Mouse (Mus musculus): ENCODE results near the gene Uaca. TPM values are rescaled to one million over a fixed set of nuclear protein-coding genes. Genes with fewer than 3 reads are reported as not detected.

The Uaca gene
- total RNA-seq, 1 experiment from 2014 or later = not detected

GRCm38 (mm10) chr9:60826759-60827158, 32.4 kb downstream of the Uaca start:
- ATAC-seq (replicated peaks; ENCODE audit: insufficient number of reproducible peaks, low FRiP score, low TSS enrichment, poor library complexity, severe bottlenecking) = no peak

- no peak for ATAC-seq (replicated peaks; ENCODE audit: insufficient number of reproducible peaks, low FRiP score, low TSS enrichment, poor library complexity, severe bottlenecking)
Observed at GRCm38 (mm10) chr9:60828196-60828595, 33.9 kb downstream of the Uaca start.

GRCm38 (mm10) chr9:60829610-60830009, 35.3 kb downstream of the Uaca start:
- no peak for ATAC-seq (replicated peaks; ENCODE audit: insufficient number of reproducible peaks, low FRiP score, low TSS enrichment, poor library complexity, severe bottlenecking)

GRCm38 (mm10) chr9:60830079-60830478, 35.7 kb downstream of the Uaca start:
- ATAC-seq (replicated peaks; ENCODE audit: insufficient number of reproducible peaks, low FRiP score, low TSS enrichment, poor library complexity, severe bottlenecking) = no peak

- ATAC-seq (replicated peaks; ENCODE audit: insufficient number of reproducible peaks, low FRiP score, low TSS enrichment, poor library complexity, severe bottlenecking) = no peak
Observed at GRCm38 (mm10) chr9:60832233-60832632, 37.9 kb downstream of the Uaca start.

GRCm38 (mm10) chr9:60836151-60836550, 41.8 kb downstream of the Uaca start:
- ATAC-seq (replicated peaks; ENCODE audit: insufficient number of reproducible peaks, low FRiP score, low TSS enrichment, poor library complexity, severe bottlenecking) = no peak

GRCm38 (mm10) chr9:60837078-60837448, 42.7 kb downstream of the Uaca start:
- ATAC-seq (replicated peaks; ENCODE audit: insufficient number of reproducible peaks, low FRiP score, low TSS enrichment, poor library complexity, severe bottlenecking) = no peak

- ATAC-seq (replicated peaks; ENCODE audit: insufficient number of reproducible peaks, low FRiP score, low TSS enrichment, poor library complexity, severe bottlenecking) = no peak
Observed at GRCm38 (mm10) chr9:60837449-60838141, 43.3 kb downstream of the Uaca start.

GRCm38 (mm10) chr9:60838331-60838872, 44.1 kb downstream of the Uaca start:
- ATAC-seq (replicated peaks; ENCODE audit: insufficient number of reproducible peaks, low FRiP score, low TSS enrichment, poor library complexity, severe bottlenecking) = no peak

GRCm38 (mm10) chr9:60841393-60841792, 47.1 kb downstream of the Uaca start:
- ATAC-seq (replicated peaks; ENCODE audit: insufficient number of reproducible peaks, low FRiP score, low TSS enrichment, poor library complexity, severe bottlenecking) = no peak

GRCm38 (mm10) chr9:60843415-60844076, 49.2 kb downstream of the Uaca start:
- ATAC-seq (replicated peaks; ENCODE audit: insufficient number of reproducible peaks, low FRiP score, low TSS enrichment, poor library complexity, severe bottlenecking) = no peak

- ATAC-seq (replicated peaks; ENCODE audit: insufficient number of reproducible peaks, low FRiP score, low TSS enrichment, poor library complexity, severe bottlenecking) = no peak
Observed at GRCm38 (mm10) chr9:60848730-60849129, 54.4 kb downstream of the Uaca start.

- ATAC-seq (replicated peaks; ENCODE audit: insufficient number of reproducible peaks, low FRiP score, low TSS enrichment, poor library complexity, severe bottlenecking) = no peak
Observed at GRCm38 (mm10) chr9:60849986-60850385, 55.6 kb downstream of the Uaca start.

GRCm38 (mm10) chr9:60854196-60854595, 59.9 kb downstream of the Uaca start:
- no peak for ATAC-seq (replicated peaks; ENCODE audit: insufficient number of reproducible peaks, low FRiP score, low TSS enrichment, poor library complexity, severe bottlenecking)

- no peak for ATAC-seq (replicated peaks; ENCODE audit: insufficient number of reproducible peaks, low FRiP score, low TSS enrichment, poor library complexity, severe bottlenecking)
Observed at GRCm38 (mm10) chr9:60857833-60858232, 63.5 kb downstream of the Uaca start.

GRCm38 (mm10) chr9:60858306-60858960, 64.1 kb downstream of the Uaca start:
- ATAC-seq (replicated peaks; ENCODE audit: insufficient number of reproducible peaks, low FRiP score, low TSS enrichment, poor library complexity, severe bottlenecking) = peak; percentile 71; the same call in 1 of the 2 replicates

GRCm38 (mm10) chr9:60859031-60859430, 64.7 kb downstream of the Uaca start:
- ATAC-seq (replicated peaks; ENCODE audit: insufficient number of reproducible peaks, low FRiP score, low TSS enrichment, poor library complexity, severe bottlenecking) = no peak

- no peak for ATAC-seq (replicated peaks; ENCODE audit: insufficient number of reproducible peaks, low FRiP score, low TSS enrichment, poor library complexity, severe bottlenecking)
Observed at GRCm38 (mm10) chr9:60861030-60861429, 66.7 kb downstream of the Uaca start.

GRCm38 (mm10) chr9:60864664-60865063, 70.3 kb downstream of the Uaca start:
- no peak for ATAC-seq (replicated peaks; ENCODE audit: insufficient number of reproducible peaks, low FRiP score, low TSS enrichment, poor library complexity, severe bottlenecking)

GRCm38 (mm10) chr9:60865866-60866265, 71.5 kb downstream of the Uaca start:
- ATAC-seq (replicated peaks; ENCODE audit: insufficient number of reproducible peaks, low FRiP score, low TSS enrichment, poor library complexity, severe bottlenecking) = no peak
